Mouse (Mus musculus): Measurements from ENCODE around the gene 4930486L24Rik.

- TF ChIP-seq MAFK (IDR thresholded peaks at IDR 0.05; ENCODE audit: insufficient replicate concordance, low read length), result no peak
- no peak for TF ChIP-seq ZKSCAN1 (IDR thresholded peaks at IDR 0.05; ENCODE audit: borderline replicate concordance, low read depth, low read length)
- no peak for TF ChIP-seq EP300 (IDR thresholded peaks at IDR 0.05; ENCODE audit: low read length)
- TF ChIP-seq HCFC1 (IDR thresholded peaks at IDR 0.05; ENCODE audit: low read depth, low read length), result no peak
- TF ChIP-seq CTCF (conservative IDR thresholded peaks at IDR 0.05 in 1 of 2, IDR thresholded peaks at IDR 0.05 in 1 of 2; ENCODE audit: low read depth in 2 of 2, low read length in 2 of 2), result no peak
- no peak for TF ChIP-seq POLR2AphosphoS2 (IDR thresholded peaks at IDR 0.05; ENCODE audit: low read depth, low read length)
- no peak for TF ChIP-seq POLR2A (IDR thresholded peaks at IDR 0.05; ENCODE audit: low read depth, low read length)
- no peak for TF ChIP-seq RCOR1 (conservative IDR thresholded peaks at IDR 0.05; ENCODE audit: low read depth, low read length)
- no peak for TF ChIP-seq SIN3A (IDR thresholded peaks at IDR 0.05; ENCODE audit: low read length)
- no peak for TF ChIP-seq TCF12 (IDR thresholded peaks at IDR 0.05; ENCODE audit: low read depth, low read length)
Observed at GRCm38 (mm10) chr13:60842703-60843102, 21.6 kb downstream of the 4930486L24Rik start.

Measured in CH12.LX (cell line).